Mouse (Mus musculus): Measurements from ENCODE around the gene Git1. TPM values are rescaled to one million over a fixed set of nuclear protein-coding genes. Genes with fewer than 3 reads are reported as not detected.
A peak's percentile ranks its signal among the peaks of the same experiment; 100 is the strongest.

Gene Git1
- total and polyA plus RNA-seq, 3 experiments = 8.8 to 57.8 (median 28.9) TPM

- H3K27ac ChIP-seq (ENCODE audit: insufficient read depth, low read depth) = no peak overlapping the region
Observed at GRCm38 (mm10) chr11:77491502-77492291, 1.7 kb upstream of the Git1 start.

GRCm38 (mm10) chr11:77492311-77492871, 971 bp upstream of the Git1 start:
- DNase-seq (ENCODE audit: extremely low read depth) = peak; percentile 70
- Histone ChIP-seq H3K4me1 (ENCODE audit: control insufficient read depth in 1 of 2, insufficient read depth in 2 of 2) (peaks cover 24 to 58% of the 10 kb centered on the region in 2 experiments), H3K9ac (ENCODE audit: insufficient read depth, low read depth) (peak overlapping the region; percentile 95), H3K36me3 (replicated peaks in 1 of 2; ENCODE audit: control insufficient read depth in 1 of 2, insufficient read depth in 1 of 2, low read length in 1 of 2) (peaks cover 0 to 15% of the 10 kb centered on the region in 2 experiments), H3K79me2 (replicated peaks; ENCODE audit: control insufficient read depth, extremely low read depth, insufficient read depth, poor library complexity, severe bottlenecking) (peaks cover 34% of the 10 kb centered on the region), H3K9me3 (replicated peaks; ENCODE audit: low read length) (no peaks in the 10 kb centered on the region), H3K4me3 (replicated peaks in 1 of 3; ENCODE audit: low read depth in 2 of 3, low read length in 2 of 3, poor library complexity in 1 of 3) (peak overlapping the region; percentile 78 to 98 (median 84)), H3K27ac (ENCODE audit: insufficient read depth, low read depth) (peak overlapping the region; percentile 49), H3K27me3 (replicated peaks) (peaks cover 34% of the 10 kb centered on the region), H3K4me2 (ENCODE audit: insufficient read depth, low read depth, poor library complexity, severe bottlenecking) (peak overlapping the region; percentile 90)
- dilution Hi-C loops (cut with MboI; ENCODE audit: extremely low pct_ligation_motif_present, extremely low pct_unique_long_range_greater_than_20kb, low sequenced_read_pairs) (no loop called here), in situ Hi-C loops (cut with MboI; ENCODE audit: low pct_ligation_motif_present, low pct_unique_long_range_greater_than_20kb, low sequenced_read_pairs) (no loop called here)
- no peak for TF ChIP-seq RCOR1 (conservative IDR thresholded peaks at IDR 0.05; ENCODE audit: low read depth, low read length)
- no peak for TF ChIP-seq CHD1 (IDR thresholded peaks at IDR 0.05; ENCODE audit: low read depth, low read length)
- no peak for TF ChIP-seq KAT2A (IDR thresholded peaks at IDR 0.05; ENCODE audit: insufficient replicate concordance, low read length)
- TF ChIP-seq POLR2A (IDR thresholded peaks at IDR 0.05; ENCODE audit: low read depth, low read length) = no peak
- TF ChIP-seq JUND (conservative IDR thresholded peaks at IDR 0.05; ENCODE audit: low read depth, low read length) = no peak
- TF ChIP-seq USF2 (conservative IDR thresholded peaks at IDR 0.05; ENCODE audit: low read depth, low read length) = no peak
- no peak for TF ChIP-seq GABPA (IDR thresholded peaks at IDR 0.05; ENCODE audit: insufficient replicate concordance, low read depth, low read length)
- no peak for TF ChIP-seq MAFK (IDR thresholded peaks at IDR 0.05; ENCODE audit: insufficient replicate concordance, low read length)
- TF ChIP-seq ZKSCAN1 (IDR thresholded peaks at IDR 0.05; ENCODE audit: borderline replicate concordance, low read depth, low read length) = no peak
- no peak for TF ChIP-seq RAD21 (IDR thresholded peaks at IDR 0.05; ENCODE audit: low read depth, low read length)
- TF ChIP-seq CTCF (conservative IDR thresholded peaks at IDR 0.05 in 1 of 2, IDR thresholded peaks at IDR 0.05 in 1 of 2; ENCODE audit: low read depth in 2 of 2, low read length in 2 of 2) = no peak
- no peak for TF ChIP-seq PAX5 (IDR thresholded peaks at IDR 0.05; ENCODE audit: low read length)
- TF ChIP-seq E2F4 (IDR thresholded peaks at IDR 0.05; ENCODE audit: insufficient replicate concordance, low read depth, low read length) = no peak
- no peak for TF ChIP-seq ZMIZ1 (IDR thresholded peaks at IDR 0.05; ENCODE audit: low read depth, low read length)
- TF ChIP-seq SMC3 (IDR thresholded peaks at IDR 0.05; ENCODE audit: low read depth, low read length) = no peak
- peak; percentile 51; the same call in 1 of the 2 replicates for TF ChIP-seq TCF12 (IDR thresholded peaks at IDR 0.05; ENCODE audit: low read depth, low read length)
- TF ChIP-seq CHD2 (IDR thresholded peaks at IDR 0.05; ENCODE audit: low read length) = peak; percentile 90
- no peak for TF ChIP-seq JUN (IDR thresholded peaks at IDR 0.05; ENCODE audit: insufficient read depth, low read depth, low read length)
- TF ChIP-seq MYC (IDR thresholded peaks at IDR 0.05; ENCODE audit: low read depth, low read length) = peak; percentile 96
- peak; percentile 24; the same call in 1 of the 2 replicates for TF ChIP-seq ELF1 (IDR thresholded peaks at IDR 0.05; ENCODE audit: low read depth, low read length)
- peak; percentile 77 for TF ChIP-seq NRF1 (IDR thresholded peaks at IDR 0.05; ENCODE audit: low read depth, low read length)

More at GRCm38 (mm10) chr11:77491502-77492291, 1.7 kb upstream of the Git1 start:
- dilution Hi-C loops (cut with MboI; ENCODE audit: extremely low pct_ligation_motif_present, extremely low pct_unique_long_range_greater_than_20kb, low sequenced_read_pairs) (no loop called here), in situ Hi-C loops (cut with MboI; ENCODE audit: low pct_ligation_motif_present, low pct_unique_long_range_greater_than_20kb, low sequenced_read_pairs) (no loop called here)
- H3K36me3 ChIP-seq (replicated peaks in 1 of 2; ENCODE audit: control insufficient read depth in 1 of 2, insufficient read depth in 1 of 2, low read length in 1 of 2) = peaks cover 0 to 10% of the 10 kb centered on the region in 2 experiments
- peaks cover 17 to 51% of the 10 kb centered on the region in 2 experiments for H3K4me1 ChIP-seq (ENCODE audit: control insufficient read depth in 1 of 2, insufficient read depth in 2 of 2)
- H3K9ac ChIP-seq (ENCODE audit: insufficient read depth, low read depth) = peak overlapping the region; percentile 95; the same call in 1 of the 2 replicates
- H3K4me3 ChIP-seq (replicated peaks in 1 of 3; ENCODE audit: low read depth in 2 of 3, low read length in 2 of 3, poor library complexity in 1 of 3) = peak overlapping the region; percentile 29 to 84 (median 78)
- H3K79me2 ChIP-seq (replicated peaks; ENCODE audit: control insufficient read depth, extremely low read depth, insufficient read depth, poor library complexity, severe bottlenecking) = peaks cover 28% of the 10 kb centered on the region
- peaks cover 41% of the 10 kb centered on the region for H3K27me3 ChIP-seq (replicated peaks)
- DNase-seq (ENCODE audit: extremely low read depth) = peak; percentile 74
- no peaks in the 10 kb centered on the region for H3K9me3 ChIP-seq (replicated peaks; ENCODE audit: low read length)
- peak overlapping the region; percentile 90 for H3K4me2 ChIP-seq (ENCODE audit: insufficient read depth, low read depth, poor library complexity, severe bottlenecking)
- 0 out of 2 replicates have a peak, but pooled peaks have one; percentile 16 for TF ChIP-seq NRF1 (IDR thresholded peaks at IDR 0.05; ENCODE audit: low read depth, low read length)
- 0 out of 2 replicates have a peak, but pooled peaks have one; percentile 11 for TF ChIP-seq UBTF (IDR thresholded peaks at IDR 0.05; ENCODE audit: low read depth, low read length)
- peak; percentile 58 for TF ChIP-seq BHLHE40 (IDR thresholded peaks at IDR 0.05; ENCODE audit: low read depth, low read length)
- no peak; a peak in 1 of 4 replicates for TF ChIP-seq CTCF (conservative IDR thresholded peaks at IDR 0.05 in 1 of 2, IDR thresholded peaks at IDR 0.05 in 1 of 2; ENCODE audit: low read depth in 2 of 2, low read length in 2 of 2)
- peak; percentile 95 for TF ChIP-seq MXI1 (IDR thresholded peaks at IDR 0.05; ENCODE audit: low read depth, low read length)
- TF ChIP-seq E2F4 (IDR thresholded peaks at IDR 0.05; ENCODE audit: insufficient replicate concordance, low read depth, low read length) = no peak
- peak; percentile 40; the same call in 1 of the 2 replicates for TF ChIP-seq POLR2A (IDR thresholded peaks at IDR 0.05; ENCODE audit: low read depth, low read length)
- no peak for TF ChIP-seq CHD2 (IDR thresholded peaks at IDR 0.05; ENCODE audit: low read length)
- 0 out of 2 replicates have a peak, but pooled peaks have one; percentile 5 for TF ChIP-seq ELF1 (IDR thresholded peaks at IDR 0.05; ENCODE audit: low read depth, low read length)
- TF ChIP-seq TCF12 (IDR thresholded peaks at IDR 0.05; ENCODE audit: low read depth, low read length) = no peak
- peak; percentile 46; the same call in 1 of the 2 replicates for TF ChIP-seq JUN (IDR thresholded peaks at IDR 0.05; ENCODE audit: insufficient read depth, low read depth, low read length)
- TF ChIP-seq MAFK (IDR thresholded peaks at IDR 0.05; ENCODE audit: insufficient replicate concordance, low read length) = no peak
- TF ChIP-seq ZC3H11A (IDR thresholded peaks at IDR 0.05; ENCODE audit: low read depth, low read length) = no peak
- TF ChIP-seq TBP (conservative IDR thresholded peaks at IDR 0.05; ENCODE audit: low read depth, low read length) = 0 out of 2 replicates have a peak, but pooled peaks have one; percentile 1
- TF ChIP-seq MAZ (IDR thresholded peaks at IDR 0.05; ENCODE audit: low read depth, low read length) = no peak
- TF ChIP-seq HCFC1 (IDR thresholded peaks at IDR 0.05; ENCODE audit: low read depth, low read length) = no peak
- peak; percentile 97 for TF ChIP-seq MAX (IDR thresholded peaks at IDR 0.05; ENCODE audit: low read length)
- TF ChIP-seq RCOR1 (conservative IDR thresholded peaks at IDR 0.05; ENCODE audit: low read depth, low read length) = no peak
- TF ChIP-seq SMC3 (IDR thresholded peaks at IDR 0.05; ENCODE audit: low read depth, low read length) = no peak
- peak; percentile 88; the same call in 1 of the 2 replicates for TF ChIP-seq MEF2A (IDR thresholded peaks at IDR 0.05; ENCODE audit: borderline replicate concordance, low read depth, low read length)
- no peak; the same call in 1 of the 2 replicates for TF ChIP-seq ETS1 (conservative IDR thresholded peaks at IDR 0.05; ENCODE audit: low read depth, low read length)
- TF ChIP-seq KAT2A (IDR thresholded peaks at IDR 0.05; ENCODE audit: insufficient replicate concordance, low read length) = no peak
- TF ChIP-seq EP300 (IDR thresholded peaks at IDR 0.05; ENCODE audit: low read length) = no peak

All from CH12.LX (cell line).